Mouse (Mus musculus): Measurements from ENCODE around the gene Fgfr2.

The Fgfr2 gene

DNA sequence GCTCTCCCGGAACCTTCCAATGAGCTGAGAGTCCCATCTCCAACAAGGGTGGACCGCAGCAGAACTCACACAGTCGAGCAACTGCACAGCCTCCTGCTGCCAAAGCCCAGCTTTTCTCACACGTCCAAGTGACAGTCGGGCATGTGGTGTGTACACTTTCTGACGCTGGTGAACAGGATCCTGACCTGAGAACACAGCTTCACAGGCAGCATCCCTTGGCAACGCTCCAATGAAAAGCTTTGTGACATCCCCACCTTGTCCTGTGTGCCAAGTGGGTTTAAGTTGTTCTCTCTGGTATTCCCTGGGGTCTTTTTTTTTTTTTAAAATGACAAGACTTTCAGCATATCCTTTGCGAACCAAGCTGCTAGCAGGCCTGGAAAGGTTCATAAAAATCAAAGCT lies 886.4 kb downstream of the Fgfr2 start:
- no peak for DNase-seq (ENCODE audit: low read depth, low spot score)

DNA sequence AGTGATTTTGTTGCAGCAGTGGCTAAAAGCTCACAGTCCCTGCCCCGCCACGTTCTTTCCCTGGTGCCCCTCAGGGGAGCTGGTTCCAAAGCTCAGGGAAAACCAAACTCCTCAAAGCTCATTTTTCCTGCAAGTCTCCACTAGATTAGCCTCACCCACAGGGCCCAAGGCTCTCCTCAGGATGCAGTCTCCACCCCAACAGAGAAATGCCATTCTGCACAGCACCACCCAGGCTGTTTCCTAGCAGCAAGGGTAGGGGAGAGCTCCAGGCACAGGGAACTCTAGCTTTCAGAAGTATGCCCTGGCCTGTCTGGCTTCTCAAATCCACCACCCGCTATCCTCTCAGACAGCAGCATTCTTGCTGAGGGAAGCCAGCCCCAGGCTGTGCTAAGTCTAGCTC lies 888.9 kb downstream of the Fgfr2 start:
- no peak for DNase-seq (ENCODE audit: low read depth, low spot score)

DNA sequence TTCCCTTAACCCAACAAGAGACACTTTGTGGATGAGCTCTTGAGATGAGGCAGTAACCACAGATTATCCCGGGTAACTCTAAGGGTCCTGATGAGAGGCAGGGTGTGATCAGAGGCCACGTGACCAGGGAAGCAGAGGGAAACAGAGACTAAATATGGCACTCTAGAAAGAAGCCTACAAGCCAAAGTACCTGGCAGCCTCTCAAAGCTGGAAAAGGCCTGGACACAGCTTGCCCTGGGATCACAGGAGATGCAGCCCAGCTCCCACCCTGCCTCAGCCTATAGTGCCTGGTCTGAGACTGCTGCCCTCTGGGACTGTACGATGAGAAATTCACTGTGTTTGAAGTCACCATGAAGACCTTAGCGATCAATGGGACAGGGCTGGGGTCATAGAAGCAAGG lies 889.4 kb downstream of the Fgfr2 start:
- no peak for DNase-seq (ENCODE audit: low read depth, low spot score)

DNA sequence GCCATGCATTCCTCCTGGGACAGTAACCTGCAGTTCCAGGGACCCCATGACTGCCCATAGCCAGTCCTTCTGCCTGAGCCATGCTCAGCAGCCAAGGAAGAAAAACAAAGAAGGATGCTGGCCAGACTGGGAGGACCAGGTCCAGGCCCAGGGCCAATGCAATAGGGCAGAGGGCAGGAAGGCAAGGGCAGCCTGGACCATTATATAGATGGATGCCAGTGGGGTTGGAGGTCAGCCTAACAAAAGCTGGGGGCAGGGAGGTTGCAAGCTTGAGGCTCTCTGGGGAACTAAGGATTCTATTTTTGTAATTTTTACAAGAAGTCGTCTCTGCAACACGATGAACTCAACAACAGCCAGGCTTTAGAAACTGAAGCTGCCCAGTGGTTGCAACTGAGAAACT lies 890.2 kb downstream of the Fgfr2 start:
- DNase-seq (ENCODE audit: low read depth, low spot score), result no peak

DNA sequence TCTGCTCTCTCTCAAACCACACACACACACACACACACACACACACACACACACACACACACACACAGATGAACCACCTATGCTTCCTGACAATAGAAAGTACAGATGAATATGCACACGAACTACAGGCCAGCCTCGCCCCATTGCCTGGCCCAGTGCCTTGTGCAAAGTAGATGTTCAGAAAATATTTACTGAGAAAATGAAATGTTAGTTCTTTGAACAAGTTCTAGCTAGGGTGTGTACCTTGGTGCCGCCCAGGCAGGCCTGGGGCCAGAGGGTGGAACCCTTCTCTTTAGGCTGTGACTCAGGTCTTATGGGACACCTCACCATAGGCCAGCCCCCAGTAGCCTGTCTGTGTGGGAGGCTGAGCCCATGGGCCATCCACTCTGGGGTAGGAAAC lies 891.7 kb downstream of the Fgfr2 start:
- DNase-seq (ENCODE audit: low read depth, low spot score), result no peak

DNA sequence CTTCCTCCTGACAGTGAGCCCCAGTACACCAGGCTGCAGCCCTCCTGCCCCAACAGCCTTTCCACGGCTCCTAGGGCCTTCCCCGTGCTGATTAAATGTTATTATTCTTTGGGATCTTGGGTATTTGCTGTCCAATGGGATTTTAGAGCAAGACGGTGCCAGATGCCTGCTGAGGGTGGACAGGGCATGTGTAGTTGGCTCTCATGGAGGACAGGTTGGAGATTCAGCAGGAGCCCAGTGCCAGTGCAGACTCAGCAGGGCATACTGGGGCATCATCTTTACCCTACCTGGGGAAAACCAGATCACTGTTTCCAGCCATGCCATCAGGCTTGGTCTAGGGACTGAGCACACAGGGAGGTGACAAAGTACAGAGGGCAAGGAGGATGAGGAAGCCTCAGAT lies 892.2 kb downstream of the Fgfr2 start:
- no peak for DNase-seq (ENCODE audit: low read depth, low spot score)

DNA sequence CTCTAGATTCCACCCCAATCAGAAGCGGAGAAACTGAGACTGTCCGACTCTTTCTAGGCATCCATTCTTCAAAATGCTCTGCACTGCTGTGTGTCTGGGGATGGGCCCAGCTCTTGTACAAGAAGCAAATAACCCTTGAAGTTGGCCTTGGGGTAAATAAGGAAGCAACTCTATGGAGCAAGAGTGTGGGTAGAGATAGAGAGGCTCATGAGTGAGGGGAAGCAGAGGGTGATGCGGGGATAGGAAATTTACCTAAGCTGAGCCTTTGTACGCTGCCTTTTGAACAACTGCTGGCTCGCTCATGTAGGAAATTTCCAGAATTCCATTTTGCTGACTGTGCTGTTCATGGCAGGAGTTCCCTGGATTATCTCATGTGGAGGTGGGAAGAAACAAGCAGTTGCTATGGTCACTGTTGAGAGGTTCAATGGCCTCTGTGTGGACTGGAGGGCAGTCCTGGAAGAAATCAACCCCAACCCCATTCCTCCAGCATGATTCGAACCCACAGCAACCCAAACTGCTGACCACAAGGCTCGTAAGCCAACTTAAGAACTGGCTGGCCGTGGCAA lies 896.0 kb downstream of the Fgfr2 start:
- no peak for DNase-seq (ENCODE audit: low read depth, low spot score)

DNA sequence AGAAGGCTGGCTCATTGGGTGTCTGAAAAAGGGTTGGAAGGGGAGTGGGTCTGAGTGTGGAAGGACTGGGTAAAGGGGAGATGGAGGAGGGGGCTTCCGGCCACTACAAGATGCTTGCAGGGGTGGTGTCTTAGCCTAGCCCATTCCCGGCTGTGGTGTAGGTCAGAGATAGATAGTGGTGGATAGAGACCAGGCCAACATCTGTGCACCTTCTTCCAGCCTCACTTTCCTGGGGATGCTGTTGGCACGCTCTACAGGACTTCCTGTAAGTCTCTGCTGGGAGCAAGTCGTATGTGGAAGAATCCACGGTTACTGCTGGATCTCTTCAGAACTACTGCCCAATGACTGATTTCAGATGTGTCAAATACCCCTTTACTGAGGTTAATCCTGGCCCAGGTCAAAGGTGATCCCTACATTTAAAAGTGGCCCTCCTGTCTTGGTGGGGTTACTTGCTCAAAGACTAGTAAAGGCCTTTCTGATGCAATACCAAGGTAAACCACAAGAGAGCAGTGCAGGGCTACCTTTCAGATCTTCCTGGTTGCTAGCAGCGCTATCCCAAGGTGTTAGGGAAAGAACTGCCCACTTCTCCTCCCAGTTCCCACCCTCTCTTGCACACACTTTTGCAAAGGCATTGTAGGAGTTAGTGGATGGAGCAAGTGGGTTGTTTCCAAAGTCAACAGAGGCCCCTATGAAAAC lies 896.6 kb downstream of the Fgfr2 start:
- peak; percentile 64 for DNase-seq (ENCODE audit: low read depth, low spot score)

DNA sequence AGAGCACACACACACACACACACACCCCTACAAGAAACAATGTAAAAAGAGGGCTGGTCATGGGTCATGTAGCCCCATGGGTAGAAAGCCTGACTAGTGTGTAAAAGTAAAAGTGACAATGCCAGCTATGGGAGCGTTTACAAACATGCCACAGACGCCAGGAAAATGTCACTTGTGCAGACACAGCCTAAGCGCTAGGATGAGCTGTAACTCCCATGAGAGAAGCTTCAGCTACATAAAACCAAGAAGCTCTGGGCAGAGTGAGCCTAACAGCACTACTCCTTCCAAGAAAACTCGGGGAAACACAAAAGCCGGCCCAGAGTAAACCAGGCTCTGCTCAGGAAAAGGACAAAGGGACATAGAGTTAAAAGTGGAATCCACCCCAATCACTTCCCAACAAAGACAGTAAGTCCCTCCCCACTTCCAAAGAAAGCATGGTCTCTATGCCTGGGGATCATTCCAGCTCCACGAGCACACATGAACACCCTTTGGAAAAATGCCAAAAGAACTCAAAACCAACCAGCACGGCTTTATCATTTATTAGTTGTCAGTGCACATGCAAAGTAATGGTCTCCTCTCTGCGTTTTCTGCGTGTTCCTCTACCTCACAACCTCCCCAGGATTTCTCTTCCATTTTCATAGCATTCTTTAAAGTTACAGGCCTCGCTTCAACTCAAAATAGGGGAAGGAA lies 899.6 kb downstream of the Fgfr2 start:
- no peak for DNase-seq (ENCODE audit: low read depth, low spot score)

DNA sequence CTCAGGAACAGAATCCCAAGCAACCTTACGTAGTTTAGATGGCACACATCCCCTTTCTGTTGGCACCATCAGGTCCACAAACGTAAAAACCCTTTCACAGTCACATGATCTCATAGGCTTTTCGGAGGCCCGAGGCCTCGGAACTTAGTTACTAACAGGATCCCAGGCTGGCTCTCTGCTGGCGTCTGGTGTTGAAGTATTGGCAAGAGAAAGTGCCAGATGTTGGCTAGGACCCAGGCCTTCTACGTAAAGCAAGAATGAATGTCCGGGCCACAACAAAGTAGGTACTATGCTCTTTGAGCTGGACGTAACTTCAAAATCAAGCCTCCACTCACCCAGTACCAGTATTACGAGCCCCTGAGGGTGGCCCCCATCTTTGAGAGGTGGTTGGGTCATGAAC lies 909.1 kb downstream of the Fgfr2 start:
- no peak for DNase-seq (ENCODE audit: low read depth, low spot score)

DNA sequence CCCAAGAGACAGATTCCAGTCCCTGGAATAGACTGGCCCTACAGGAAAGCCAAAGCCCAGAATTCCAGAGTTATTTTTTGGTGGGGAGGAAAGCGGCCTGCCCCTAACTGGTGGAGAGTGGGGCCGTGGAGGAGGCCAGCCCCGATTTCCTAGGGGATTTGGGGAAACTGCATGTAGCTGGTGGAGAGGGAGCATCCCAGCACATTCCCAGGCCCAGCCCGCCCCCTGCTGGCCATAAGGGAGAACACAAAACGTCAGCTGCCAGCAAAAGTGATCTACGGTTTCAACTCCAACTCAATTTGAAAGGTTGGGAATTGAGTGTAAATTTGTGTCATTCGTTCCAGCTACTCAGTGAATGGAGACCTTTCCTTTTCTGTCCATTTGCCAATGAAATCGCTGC lies 909.7 kb downstream of the Fgfr2 start:
- DNase-seq (ENCODE audit: low read depth, low spot score), result no peak

DNA sequence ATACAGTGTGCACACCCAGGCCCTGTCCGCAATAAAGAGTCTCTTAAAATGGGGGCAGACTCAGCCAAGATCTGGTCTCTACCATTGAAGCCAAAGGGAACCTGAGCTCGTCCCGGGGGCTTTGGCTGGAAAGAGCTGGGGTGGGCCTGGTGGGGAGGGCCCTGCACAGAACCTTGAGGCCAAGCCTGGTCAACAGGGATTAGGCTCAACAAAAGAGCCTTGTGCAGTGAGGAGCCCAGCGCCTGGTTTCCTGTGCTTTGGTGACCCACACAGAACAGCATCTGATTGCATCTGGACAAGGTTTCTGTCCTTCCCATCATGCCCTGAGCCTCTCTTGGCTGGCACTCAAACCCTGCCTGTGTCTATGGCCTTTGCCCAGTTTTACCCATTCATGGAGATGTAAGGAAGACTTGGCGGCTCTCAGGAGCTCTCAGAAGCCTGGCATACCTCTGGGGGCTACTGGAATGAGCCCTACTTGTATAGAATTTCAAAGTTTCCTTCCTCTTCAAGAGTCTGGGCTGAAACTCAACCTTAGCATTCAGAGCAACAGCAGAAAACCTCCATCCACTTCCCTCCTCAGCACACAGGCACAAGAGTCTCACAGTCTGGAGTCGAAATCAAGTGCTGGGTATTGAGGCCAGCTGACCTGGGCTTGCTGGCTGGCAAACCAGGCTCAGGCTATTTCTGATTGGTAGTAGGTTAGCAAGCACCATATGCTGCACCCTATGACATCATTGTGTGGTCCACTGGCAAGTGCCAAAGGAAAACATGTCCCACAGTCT lies 911.0 kb downstream of the Fgfr2 start:
- DNase-seq (ENCODE audit: low read depth, low spot score), result no peak

DNA sequence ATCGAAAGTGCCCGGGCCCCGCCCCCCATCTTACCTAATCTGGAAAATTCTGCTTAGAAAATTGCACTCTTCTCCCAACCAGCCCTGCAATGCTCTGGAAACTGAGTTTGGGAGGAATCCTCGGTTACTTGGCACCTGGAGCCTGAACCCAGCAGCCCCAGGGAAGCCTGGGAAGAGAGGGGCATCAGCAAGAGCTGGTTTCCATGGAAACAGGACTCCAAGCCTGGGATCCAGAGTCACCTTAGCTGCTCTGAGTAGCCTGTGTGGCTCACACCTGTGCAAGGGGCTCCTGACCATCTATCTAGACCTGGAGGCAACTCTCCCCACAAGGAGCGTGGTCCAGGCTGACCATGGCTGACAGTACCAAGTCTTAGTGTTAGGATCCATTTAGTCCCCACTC lies 912.5 kb downstream of the Fgfr2 start:
- no peak for DNase-seq (ENCODE audit: low read depth, low spot score)

DNA sequence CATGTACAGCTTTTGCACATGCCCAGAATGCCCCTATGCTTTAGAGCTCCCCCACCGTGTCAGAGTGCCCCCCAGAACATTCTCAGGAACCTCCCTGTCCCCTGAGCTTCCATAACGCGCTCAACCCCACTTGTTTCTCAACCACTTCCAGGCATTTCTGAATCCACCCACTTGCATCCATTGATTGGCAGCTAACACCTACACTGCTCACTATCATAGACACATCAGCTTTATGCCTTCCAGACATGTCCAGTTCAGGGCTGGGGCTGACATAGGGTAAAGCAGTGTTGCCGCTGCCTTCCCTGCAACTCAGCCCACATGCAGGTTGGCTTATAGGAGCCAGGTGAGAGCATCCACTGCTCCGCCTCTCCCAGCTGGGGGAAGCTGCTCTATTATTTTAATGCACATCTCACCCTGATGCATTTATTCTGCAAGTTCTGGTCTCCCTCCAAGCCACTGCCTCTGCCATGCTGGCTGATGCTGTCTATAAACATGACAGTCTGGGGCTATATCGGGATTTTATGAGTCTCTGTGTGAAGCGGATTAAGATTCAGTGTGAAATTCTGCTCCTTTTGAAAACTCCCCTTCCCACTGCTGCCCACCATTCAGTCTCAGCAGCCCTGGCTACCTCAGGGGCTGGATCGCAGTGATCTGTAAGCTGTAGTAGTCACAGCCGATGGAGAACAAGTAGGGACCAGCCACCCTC lies 914.1 kb downstream of the Fgfr2 start:
- DNase-seq (ENCODE audit: low read depth, low spot score), result no peak

DNA sequence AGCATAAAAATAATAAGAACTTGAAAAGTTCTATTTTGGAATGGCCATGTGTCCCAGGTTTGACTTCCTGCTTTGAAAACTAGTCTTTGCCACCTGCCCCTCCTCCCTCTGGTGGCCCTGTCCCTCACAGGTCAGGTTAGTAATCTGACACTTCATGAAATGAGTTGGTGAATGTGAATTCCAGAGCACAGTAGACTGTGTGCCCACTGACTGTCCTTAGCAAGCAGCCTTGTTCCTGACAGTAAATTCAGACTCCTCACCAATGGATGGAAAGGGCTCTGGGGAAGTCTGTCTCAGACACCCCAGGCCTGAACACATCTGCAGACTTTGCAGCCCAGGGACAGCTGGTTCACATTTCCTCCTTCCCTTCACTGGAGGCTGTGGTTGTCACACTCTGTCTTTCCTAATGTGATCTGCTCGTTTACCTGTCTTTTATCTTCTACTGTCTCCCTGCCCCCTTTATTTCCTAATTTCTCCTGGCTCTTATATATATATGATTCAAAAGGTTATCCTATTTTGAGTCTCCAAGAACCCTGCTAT lies 919.0 kb downstream of the Fgfr2 start:
- DNase-seq (ENCODE audit: low read depth, low spot score), result no peak

DNA sequence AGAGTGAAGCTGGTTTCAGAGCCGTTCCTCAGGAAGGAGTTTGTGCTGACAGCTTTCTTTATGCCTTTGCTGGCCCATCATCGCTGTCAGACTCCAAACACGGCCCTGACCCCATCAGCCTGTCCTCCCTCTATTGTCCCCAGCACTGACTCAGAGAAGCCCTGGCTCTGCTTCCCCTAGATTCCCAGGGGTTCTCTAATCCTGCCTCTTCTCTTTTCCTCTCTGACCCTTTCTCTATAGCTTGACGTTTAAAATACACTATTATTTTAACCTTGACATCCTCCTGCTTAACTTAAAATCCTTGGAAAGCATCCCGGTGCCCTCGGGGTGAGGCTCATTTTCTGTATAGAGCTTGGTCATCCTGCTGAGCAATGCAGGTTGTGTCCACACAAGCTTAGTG lies 923.5 kb downstream of the Fgfr2 start:
- no peak for DNase-seq (ENCODE audit: low read depth, low spot score)

DNA sequence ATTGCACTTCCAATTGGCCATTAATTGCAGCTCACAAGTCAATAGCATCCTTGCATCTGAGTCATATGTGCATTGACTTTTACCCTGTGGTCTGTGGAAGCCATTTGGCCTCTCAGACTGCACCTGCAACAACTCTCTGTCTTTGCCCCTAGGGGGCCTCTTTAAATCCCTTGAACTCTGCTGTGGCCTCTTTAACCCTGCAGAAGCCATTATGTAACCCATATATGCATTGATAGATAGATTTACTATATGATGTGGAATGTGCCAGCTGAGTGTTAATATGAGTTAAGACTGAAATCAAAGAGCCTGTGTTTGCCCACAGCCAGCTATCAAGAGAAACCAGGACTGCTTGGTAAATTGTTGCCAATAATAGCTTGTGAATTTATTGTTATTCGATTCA lies 924.3 kb downstream of the Fgfr2 start:
- no peak for DNase-seq (ENCODE audit: low read depth, low spot score)

DNA sequence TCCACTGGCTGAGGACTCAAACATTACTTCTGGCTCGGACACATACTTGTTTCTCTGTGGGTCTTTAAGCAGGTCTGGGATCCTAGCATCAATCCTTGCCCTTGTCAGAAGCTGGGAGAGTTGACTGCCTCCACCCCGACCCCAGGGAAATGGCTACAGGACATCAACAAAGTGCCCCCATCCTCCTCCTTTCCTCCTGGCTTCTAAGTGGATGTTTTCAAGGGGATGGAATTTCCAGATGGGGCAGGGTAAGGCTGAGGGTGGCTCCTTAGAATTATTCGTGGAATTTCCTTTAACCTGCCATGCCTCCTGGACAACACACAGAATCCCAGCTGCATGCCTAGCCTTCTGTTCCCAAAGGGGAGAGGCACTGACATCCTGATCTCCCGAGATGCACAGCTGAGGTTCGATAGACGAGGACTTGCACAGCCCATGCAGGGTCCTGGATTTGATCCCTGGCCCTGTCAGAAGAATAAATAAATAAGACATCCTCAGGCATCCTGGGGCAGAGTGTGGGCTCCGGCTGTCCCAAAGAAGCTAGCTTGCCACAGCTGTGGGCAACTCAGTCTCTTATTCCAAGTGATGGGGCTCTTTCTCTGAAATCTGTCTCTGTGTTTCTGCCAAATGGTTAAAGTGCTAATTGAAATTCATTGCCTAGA lies 925.2 kb downstream of the Fgfr2 start:
- no peak for DNase-seq (ENCODE audit: low read depth, low spot score)

DNA sequence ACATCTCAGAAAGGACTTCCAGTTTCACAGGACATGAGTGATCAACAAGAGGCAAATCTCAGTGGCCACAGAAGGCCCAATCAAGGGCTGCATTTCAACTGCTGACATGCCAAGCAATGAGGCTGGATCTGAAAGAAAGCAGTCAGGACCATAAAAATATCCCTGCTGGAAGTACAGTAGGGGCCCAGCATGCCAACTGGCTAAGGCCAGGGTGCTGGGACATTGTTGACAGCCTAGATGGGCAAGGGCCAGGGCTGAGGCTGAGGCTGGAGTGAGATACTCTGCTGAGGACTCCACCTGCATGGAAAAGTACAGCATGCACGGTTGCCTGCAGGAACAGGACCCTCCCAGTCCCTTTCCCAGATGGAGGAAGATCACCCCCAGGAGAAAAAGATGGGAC lies 926.6 kb downstream of the Fgfr2 start:
- DNase-seq (ENCODE audit: low read depth, low spot score), result no peak

DNA sequence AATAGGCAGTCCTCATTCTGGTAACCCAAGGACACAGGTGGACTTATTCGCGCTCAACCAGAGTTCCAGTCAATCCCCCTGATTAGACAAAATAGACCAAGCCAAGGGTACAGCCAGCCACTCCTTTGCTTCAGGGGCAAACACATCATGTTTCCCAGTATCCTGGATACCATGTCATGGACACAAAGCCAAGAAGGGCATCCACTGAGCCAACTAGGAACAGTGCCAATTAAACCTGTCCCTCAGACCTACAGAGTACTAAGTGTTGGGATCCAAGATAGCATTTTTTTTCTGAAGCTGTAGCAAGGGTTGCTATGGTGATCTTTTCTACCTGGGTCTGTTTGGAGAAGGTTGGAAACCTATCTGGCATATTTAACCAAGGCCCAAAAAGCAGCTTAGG lies 929.5 kb downstream of the Fgfr2 start:
- DNase-seq (ENCODE audit: low read depth, low spot score), result no peak

DNA sequence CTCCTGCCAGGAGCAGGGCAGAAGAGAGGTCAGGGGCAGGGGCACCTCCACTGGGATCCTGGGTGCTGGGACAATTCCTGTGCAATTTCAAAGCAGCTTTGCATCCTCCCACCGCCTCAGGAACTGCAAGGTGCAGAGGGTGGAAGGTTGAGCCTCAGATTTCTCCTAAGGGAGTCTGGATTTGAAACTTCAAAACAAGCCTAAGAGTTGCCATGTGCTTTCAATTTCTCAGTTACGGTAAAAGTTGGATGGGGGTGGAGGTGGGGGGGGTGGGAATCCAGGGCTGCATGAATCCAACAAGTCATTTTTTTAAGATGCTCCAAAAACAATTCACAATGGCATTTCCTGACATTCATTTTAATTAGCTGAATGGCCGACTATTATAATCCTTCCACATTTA lies 935.7 kb downstream of the Fgfr2 start:
- no peak for DNase-seq (ENCODE audit: low read depth, low spot score)
